Mouse (Mus musculus) C2C12 (cell line): ENCODE data around the gene Rock2. TPM values are rescaled to one million over a fixed set of nuclear protein-coding genes. Genes with fewer than 3 reads are reported as not detected.

ENCODE experiments used
- H3K27me3 ChIP-seq: one replicate; pipeline ENCODE4 v1.6.1; 2011; ENCODE audit not compliant: control insufficient read depth, insufficient read depth, insufficient read length
- H3K36me3 ChIP-seq: one replicate; pipeline ENCODE4 v1.6.1; 2011; ENCODE audit not compliant: control insufficient read depth, insufficient read depth
- H3K4me3 ChIP-seq: one replicate; pipeline ENCODE4 v1.5.1; 2011; ENCODE audit warnings: mild to moderate bottlenecking, control low read depth; ENCODE audit not compliant: poor library complexity, insufficient read depth, severe bottlenecking
- H3K79me2 ChIP-seq: one replicate; pipeline ENCODE4 v1.6.1; 2011; ENCODE audit not compliant: control insufficient read depth, insufficient read depth
- H3K79me3 ChIP-seq: one replicate; pipeline ENCODE4 v1.6.1; 2011; ENCODE audit warnings: low read depth, control low read depth
- H3ac ChIP-seq: one replicate; pipeline ENCODE3; 2011; ENCODE audit warnings: low read depth; ENCODE audit not compliant: control insufficient read depth, insufficient read length
- CEBPB ChIP-seq: IDR thresholded peaks from one replicate; pipeline ENCODE4 v1.6.1; 2011; ENCODE audit warnings: low read depth, mild to moderate bottlenecking, control low read depth, moderate library complexity
- CTCF ChIP-seq: IDR thresholded peaks from one replicate; pipeline ENCODE4 v1.5.1; 2011; ENCODE audit not compliant: control insufficient read depth, insufficient read depth, insufficient read length
- FOSL1 ChIP-seq: IDR thresholded peaks from one replicate; pipeline ENCODE4 v1.8.0; 2011; ENCODE audit warnings: mild to moderate bottlenecking, low read length; ENCODE audit not compliant: poor library complexity, insufficient read depth, severe bottlenecking
- MAX ChIP-seq: IDR thresholded peaks from one replicate; pipeline ENCODE4 v1.6.1; 2011; ENCODE audit warnings: mild to moderate bottlenecking, control low read depth
- MYOD1 ChIP-seq: IDR thresholded peaks from one replicate; pipeline ENCODE4 v1.6.1; 2011; ENCODE audit warnings: low read depth; ENCODE audit not compliant: control insufficient read depth, insufficient read length
- MYOG ChIP-seq: IDR thresholded peaks from one replicate; pipeline ENCODE4 v1.6.1; 2011; ENCODE audit not compliant: control insufficient read depth, insufficient read length; ENCODE audit errors: extremely low read depth
- USF1 ChIP-seq: IDR thresholded peaks from one replicate; pipeline ENCODE4 v1.6.1; 2011; ENCODE audit warnings: low read depth, mild to moderate bottlenecking, control low read depth, moderate library complexity
- polyA plus RNA-seq: library from polyadenylated mRNA; unstranded; fragments of >200 nt; fragmentation: generic; extraction: Trizol; gene quantifications from one replicate; pipeline ENCODE4 v1.2.1, GENCODE M21; 2012; ENCODE audit warnings: missing spikeins

Gene Rock2
- polyA plus RNA-seq, 1 experiment = 15.9 TPM

DNA sequence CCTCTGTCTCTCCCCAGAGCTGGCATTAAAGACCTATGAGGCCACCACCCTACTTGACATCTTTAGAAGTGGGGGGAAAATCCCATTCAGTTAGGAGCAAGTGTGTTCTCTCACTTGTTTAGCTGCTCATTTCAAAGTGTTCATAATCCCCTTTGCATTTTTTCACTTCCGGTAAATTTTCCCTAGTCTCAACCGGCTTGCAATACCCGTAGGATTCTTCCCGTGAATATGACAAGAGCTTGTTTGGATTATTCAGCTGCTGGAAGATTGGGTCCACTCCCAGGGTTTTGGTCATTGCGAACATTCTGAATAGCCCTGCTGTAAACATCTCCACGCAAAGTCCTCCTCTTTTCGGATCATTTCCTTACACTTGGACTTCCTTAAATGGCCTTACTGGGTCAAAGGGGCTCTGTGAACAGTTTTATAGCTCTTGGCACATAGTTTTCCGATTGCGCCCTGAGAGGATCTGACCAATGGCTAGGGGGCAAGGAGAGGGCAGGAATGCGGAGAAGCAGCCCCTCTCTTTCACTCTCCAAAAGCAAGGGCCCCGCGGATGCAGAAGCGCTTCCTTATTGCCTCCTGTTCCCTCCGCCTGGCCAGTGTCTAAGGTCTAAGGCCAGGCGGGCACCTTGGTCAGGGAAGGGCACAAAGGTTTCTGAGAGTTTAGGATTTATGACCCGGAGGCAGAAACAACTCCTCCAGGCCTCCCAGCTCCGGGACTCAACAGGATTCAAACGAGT lies 869 bp upstream of the Rock2 start:
- TF ChIP-seq CEBPB (no peak), FOSL1 (no peak)
- Histone ChIP-seq H3K79me3 (peaks cover 35% of the 10 kb centered on the region), H3K79me2 (peaks cover 40% of the 10 kb centered on the region), H3K36me3 (no peaks in the 10 kb centered on the region), H3ac (peak overlapping the region; percentile 58), H3K27me3 (no peaks in the 10 kb centered on the region), H3K4me3 (peak overlapping the region; percentile 85)

DNA sequence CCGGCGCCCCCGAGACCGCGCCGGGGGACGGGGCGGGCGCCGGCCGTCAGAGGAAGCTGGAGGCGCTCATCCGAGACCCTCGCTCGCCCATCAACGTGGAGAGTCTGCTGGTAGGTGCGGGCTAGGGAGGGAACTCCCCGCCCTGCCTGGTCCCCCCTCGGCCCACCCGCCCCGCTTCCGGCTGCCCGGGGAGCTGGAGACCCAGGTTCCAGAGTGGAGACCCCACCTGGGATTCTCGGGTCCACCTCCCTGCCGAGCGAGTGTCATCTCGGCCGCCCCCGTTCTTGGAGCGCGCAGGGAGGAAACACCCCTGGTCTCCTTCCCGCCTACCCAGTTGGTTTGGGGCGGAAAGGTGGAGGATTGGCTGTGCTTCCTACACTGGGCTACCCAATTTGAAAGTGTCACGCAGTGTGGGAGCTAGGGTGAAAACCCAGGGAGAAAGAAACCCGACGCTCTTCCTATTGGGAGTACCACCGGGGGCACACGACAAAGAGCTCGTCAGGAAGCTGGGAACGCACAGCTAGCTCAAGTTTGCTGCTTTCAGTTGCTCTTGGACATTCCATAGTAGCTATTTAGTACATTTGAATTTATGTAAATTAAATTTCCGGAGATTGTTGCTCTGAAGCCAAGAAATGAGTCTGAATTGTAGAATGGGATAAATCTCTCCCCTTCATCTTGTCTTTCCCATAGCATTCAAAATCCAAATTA lies 680 bp downstream of the Rock2 start:
- peak overlapping the region; percentile 85 for H3K4me3 ChIP-seq
- H3K79me2 ChIP-seq = peaks cover 56% of the 10 kb centered on the region
- peak overlapping the region; percentile 91 for H3ac ChIP-seq
- no peaks in the 10 kb centered on the region for H3K36me3 ChIP-seq
- TF ChIP-seq MYOG = no peak
- TF ChIP-seq CTCF = no peak
- no peak for TF ChIP-seq FOSL1
- no peak for TF ChIP-seq USF1
- TF ChIP-seq CEBPB = no peak
- TF ChIP-seq MAX = no peak
- H3K79me3 ChIP-seq = peaks cover 50% of the 10 kb centered on the region
- H3K27me3 ChIP-seq = no peaks in the 10 kb centered on the region

DNA sequence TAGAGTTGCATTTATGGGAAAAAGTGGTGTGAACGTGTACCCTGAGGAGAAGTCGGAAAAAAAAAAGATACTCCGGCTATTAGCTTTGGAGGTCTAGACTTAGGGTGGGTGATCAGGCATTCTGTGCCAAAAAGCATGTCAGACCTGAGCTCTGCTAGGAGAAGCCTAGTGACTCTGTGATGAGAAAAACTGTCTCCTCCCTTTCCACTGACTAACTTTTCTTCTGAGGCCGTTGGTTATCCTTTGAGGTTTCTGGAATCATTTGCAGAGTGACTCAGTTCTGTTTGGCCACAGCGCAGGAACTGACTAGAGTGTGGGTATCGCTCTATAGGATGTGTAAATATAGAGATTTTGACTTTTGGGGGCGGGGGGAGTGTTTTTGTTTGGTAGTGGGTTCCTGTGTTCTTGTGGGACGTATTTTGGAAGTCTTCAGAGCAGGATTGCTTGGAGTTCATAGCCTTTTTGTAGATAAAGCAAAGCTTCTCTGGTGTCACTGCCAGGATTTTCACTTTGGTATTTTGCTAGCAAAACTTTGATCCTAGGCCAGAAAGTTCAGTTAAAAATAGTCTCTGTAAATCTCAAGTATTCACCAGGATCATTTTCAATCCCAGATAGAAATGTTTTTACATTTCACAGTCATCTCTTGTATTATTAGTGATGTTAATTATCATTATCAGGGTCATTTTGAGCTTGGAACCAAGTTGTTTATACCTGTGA lies 1.5 kb downstream of the Rock2 start:
- Histone ChIP-seq H3K36me3 (no peaks in the 10 kb centered on the region), H3K4me3 (peak overlapping the region; percentile 85), H3K79me3 (peaks cover 59% of the 10 kb centered on the region), H3K79me2 (peaks cover 64% of the 10 kb centered on the region), H3ac (peak overlapping the region; percentile 91), H3K27me3 (no peaks in the 10 kb centered on the region)
- no peak for TF ChIP-seq MYOG
- no peak for TF ChIP-seq MYOD1

DNA sequence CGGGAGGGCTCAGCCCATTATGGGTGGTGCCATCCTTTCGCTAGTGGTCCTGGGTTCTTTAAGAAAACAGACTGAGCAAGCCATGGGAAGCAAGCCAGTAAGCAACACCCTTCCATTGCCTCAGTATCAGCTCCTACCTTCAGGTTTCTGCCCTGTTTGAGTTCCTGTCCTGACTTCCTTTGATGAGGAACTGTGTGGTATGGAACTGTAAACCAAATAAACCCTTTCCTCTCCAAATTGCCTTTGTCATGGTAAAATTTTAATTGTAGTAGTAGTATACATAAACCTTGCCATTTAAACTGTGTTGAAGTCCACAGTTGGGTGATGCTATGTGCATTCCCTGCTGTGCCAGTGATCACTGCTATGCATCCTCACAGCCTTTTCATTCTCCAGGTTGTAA lies 2.5 kb downstream of the Rock2 start:
- Histone ChIP-seq H3K27me3 (no peaks in the 10 kb centered on the region), H3K79me2 (peaks cover 74% of the 10 kb centered on the region), H3K79me3 (peaks cover 69% of the 10 kb centered on the region), H3ac (no peak overlapping the region), H3K4me3 (no peak overlapping the region), H3K36me3 (no peaks in the 10 kb centered on the region)
- TF ChIP-seq FOSL1 = no peak
- no peak for TF ChIP-seq USF1
- no peak for TF ChIP-seq CTCF
- no peak for TF ChIP-seq MYOD1
- TF ChIP-seq MAX = no peak
- no peak for TF ChIP-seq MYOG
- no peak for TF ChIP-seq CEBPB

DNA sequence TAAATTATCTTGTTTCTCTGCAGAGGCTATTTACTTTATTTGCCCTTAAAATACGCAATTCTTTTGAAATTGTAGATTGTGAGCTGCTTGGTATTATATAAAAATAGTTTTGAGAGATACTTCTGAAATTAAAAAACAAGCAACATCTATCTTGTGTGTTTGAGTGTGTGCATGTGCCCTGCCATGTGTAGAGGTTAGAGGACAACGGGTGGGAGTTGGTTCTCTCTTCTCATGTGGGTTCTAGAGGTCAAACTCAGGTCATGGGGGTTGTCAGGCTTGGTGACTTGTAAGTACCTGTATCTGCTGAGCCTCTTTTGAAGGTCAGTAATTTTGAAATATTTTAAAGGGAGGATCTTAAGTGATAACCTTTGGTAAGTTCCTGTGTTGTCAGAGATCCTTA lies 3.5 kb downstream of the Rock2 start:
- Histone ChIP-seq H3K4me3 (no peak overlapping the region), H3K79me2 (peaks cover 84% of the 10 kb centered on the region), H3K79me3 (peaks cover 79% of the 10 kb centered on the region), H3ac (no peak overlapping the region), H3K27me3 (no peaks in the 10 kb centered on the region), H3K36me3 (no peaks in the 10 kb centered on the region)
- no peak for TF ChIP-seq MAX
- TF ChIP-seq MYOG = no peak
- TF ChIP-seq CEBPB = no peak
- TF ChIP-seq MYOD1 = no peak
- TF ChIP-seq CTCF = no peak
- TF ChIP-seq FOSL1 = no peak
- no peak for TF ChIP-seq USF1

DNA sequence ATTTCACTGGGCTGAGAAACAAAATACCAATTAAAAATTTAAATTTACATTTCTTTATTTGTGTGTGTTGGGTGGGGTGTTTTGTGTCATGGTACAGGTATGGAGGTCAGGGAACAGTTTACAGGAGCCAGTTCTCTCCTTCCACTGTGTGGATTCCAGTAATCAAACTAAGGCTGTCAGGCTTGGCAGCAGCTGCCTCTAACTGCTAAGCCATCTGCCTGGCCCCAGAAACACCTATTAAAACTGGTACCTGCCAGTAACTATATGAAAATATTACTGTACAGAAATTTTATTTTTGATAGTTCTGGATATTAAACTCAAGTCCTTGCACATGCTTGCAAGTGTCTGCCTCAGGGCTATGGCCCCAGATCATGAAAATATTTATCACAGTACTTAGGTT lies 4.1 kb downstream of the Rock2 start:
- Histone ChIP-seq H3K79me2 (peaks cover 90% of the 10 kb centered on the region), H3K79me3 (peaks cover 84% of the 10 kb centered on the region), H3ac (no peak overlapping the region), H3K27me3 (no peaks in the 10 kb centered on the region), H3K36me3 (no peaks in the 10 kb centered on the region), H3K4me3 (no peak overlapping the region)
- TF ChIP-seq CTCF = no peak
- no peak for TF ChIP-seq FOSL1
- TF ChIP-seq MAX = no peak
